Mouse (Mus musculus) stomach, postnatal 0 days (tissue): Measurements from ENCODE around the gene Dusp19. TPM values are rescaled to one million over a fixed set of nuclear protein-coding genes. Genes with fewer than 3 reads are reported as not detected.

ENCODE experiments used
- ATAC-seq: fragments of 200-750 bp; cut with Nextera tagmentation; 2 replicates; pipeline ENCODE4 v1.8.0; 2017; ENCODE audit not compliant: low FRiP score, low TSS enrichment
- DNase-seq: peaks from one replicate; pipeline ENCODE4 v3.0.0-alpha.2; 2016; ENCODE audit warnings: low spot score
- H3K27ac ChIP-seq: fragments of 300-500 bp; sonication (generic); replicated peaks from 2 replicates; pipeline ENCODE4 v1.5.1; 2014; ENCODE audit warnings: mild to moderate bottlenecking, control low read depth
- H3K27me3 ChIP-seq: fragments of 300-500 bp; sonication (generic); 2 replicates; pipeline ENCODE4 v1.6.1; 2014; ENCODE audit warnings: low read length; ENCODE audit not compliant: control insufficient read depth, insufficient read depth
- H3K36me3 ChIP-seq: fragments of 300-500 bp; sonication (generic); 2 replicates; pipeline ENCODE4 v1.6.1; 2014; ENCODE audit warnings: low read length, mixed read lengths; ENCODE audit not compliant: control insufficient read depth, insufficient read depth
- H3K4me1 ChIP-seq: fragments of 300-500 bp; sonication (generic); replicated peaks from 2 replicates; pipeline ENCODE4 v1.6.1; 2014; ENCODE audit warnings: antibody characterized with exemption; ENCODE audit not compliant: control insufficient read depth, insufficient read depth
- H3K4me2 ChIP-seq: fragments of 300-500 bp; sonication (generic); replicated peaks from 2 replicates; pipeline ENCODE4 v1.6.1; 2014; ENCODE audit warnings: low read depth, mild to moderate bottlenecking, control low read depth, moderate library complexity
- H3K4me3 ChIP-seq: fragments of 300-500 bp; sonication (generic); 2 replicates; pipeline ENCODE4 v1.5.1; 2014; ENCODE audit warnings: low read depth, low read length, control low read depth
- H3K9ac ChIP-seq: fragments of 300-500 bp; sonication (generic); 2 replicates; pipeline ENCODE4 v1.6.1; 2014; ENCODE audit warnings: mild to moderate bottlenecking, low read length, control low read depth, mixed read lengths
- H3K9me3 ChIP-seq: fragments of 300-500 bp; sonication (generic); 2 replicates; pipeline ENCODE4 v1.6.1; 2016; ENCODE audit warnings: low read length; ENCODE audit not compliant: control insufficient read depth
- CTCF ChIP-seq: IDR thresholded peaks from 2 replicates; pipeline ENCODE4 v1.5.1; 2016; ENCODE audit warnings: antibody characterized with exemption, low read depth, mild to moderate bottlenecking, moderate library complexity
- EP300 ChIP-seq: optimal IDR thresholded peaks from 2 replicates; pipeline ENCODE3; 2016; ENCODE audit warnings: antibody characterized with exemption
- WGBS: fragments of 180-500 bp; shearing (Covaris S2); extraction: QIAGEN DNeasy Blood & Tissue Kit; methylation state at CpG from one replicate; pipeline ENCODE4 v1.1.7; 2014; 5-methylcytosine and 5-hydroxymethylcytosine counted together
- microRNA counts: library from miRNA; unstranded; fragments of <30 nt; microRNA quantifications from one replicate; lab custom pipeline; 2015
- microRNA-seq: library from miRNA; unstranded; fragments of <30 nt; microRNA quantifications from one replicate; pipeline ENCODE4, GENCODE M21; 2016
- polyA plus RNA-seq: library from polyadenylated mRNA; unstranded; fragments of >200 nt; fragmentation: Nextera tagmentation; extraction: Ambion mirVana; gene quantifications from 2 replicates; pipeline ENCODE4 v1.2.1, GENCODE M21; 2015

Gene Dusp19
- polyA plus RNA-seq, 1 experiment from 2014 or later, result 10.2 TPM

- Histone ChIP-seq H3K9me3 (no peaks in the 10 kb centered on the region), H3K4me1 (no peaks in the 10 kb centered on the region), H3K36me3 (peaks cover 6% of the 10 kb centered on the region; the same call in 1 of the 2 replicates), H3K4me2 (0 out of 2 replicates have a peak overlapping the region, but pooled peaks have one; percentile 29), H3K27me3 (no peaks in the 10 kb centered on the region), H3K4me3 (no peak overlapping the region), H3K9ac (no peak overlapping the region), H3K27ac (no peak overlapping the region)
- TF ChIP-seq CTCF (no peak), EP300 (no peak)
- 35% methylated on average over 3 of the region's 3 CpGs for WGBS
- ATAC-seq (no peak), DNase-seq (no peak)
Observed at GRCm38 (mm10) chr2:80639864-80640263, 23.0 kb downstream of the Dusp19 start.

GRCm38 (mm10) chr2:80661414-80661813 is 44.6 kb downstream of the Dusp19 start:
- Histone ChIP-seq H3K27ac (no peak overlapping the region), H3K4me2 (no peak overlapping the region), H3K27me3 (no peaks in the 10 kb centered on the region), H3K4me1 (no peaks in the 10 kb centered on the region), H3K9ac (no peak overlapping the region), H3K36me3 (peaks cover 2% of the 10 kb centered on the region; the same call in 1 of the 2 replicates), H3K4me3 (no peak overlapping the region), H3K9me3 (no peaks in the 10 kb centered on the region)
- TF ChIP-seq CTCF (peak; percentile 32), EP300 (no peak)
- no peak for DNase-seq
- no peak for ATAC-seq

- no peak overlapping the region for H3K4me2 ChIP-seq
- no peak overlapping the region for H3K27ac ChIP-seq
- no peaks in the 10 kb centered on the region for H3K9me3 ChIP-seq
- no peak for TF ChIP-seq CTCF
- TF ChIP-seq EP300, result no peak
- no peak overlapping the region for H3K9ac ChIP-seq
- H3K4me1 ChIP-seq, result no peaks in the 10 kb centered on the region
- WGBS, result 98% methylated on average over 2 of the region's 2 CpGs
- ATAC-seq, result no peak
- peaks cover 2% of the 10 kb centered on the region; the same call in 1 of the 2 replicates for H3K36me3 ChIP-seq
- DNase-seq, result no peak
- H3K4me3 ChIP-seq, result no peak overlapping the region
- H3K27me3 ChIP-seq, result no peaks in the 10 kb centered on the region
Observed at GRCm38 (mm10) chr2:80662682-80663081, 45.8 kb downstream of the Dusp19 start.

- H3K4me3 ChIP-seq, result no peak overlapping the region
- H3K4me1 ChIP-seq, result no peaks in the 10 kb centered on the region
- ATAC-seq (no peak), DNase-seq (no peak)
- no peaks in the 10 kb centered on the region for H3K9me3 ChIP-seq
- no peaks in the 10 kb centered on the region for H3K27me3 ChIP-seq
- H3K27ac ChIP-seq, result no peak overlapping the region
- H3K4me2 ChIP-seq, result no peak overlapping the region
- TF ChIP-seq CTCF (no peak), EP300 (no peak)
- no peak overlapping the region for H3K9ac ChIP-seq
- H3K36me3 ChIP-seq, result no peaks in the 10 kb centered on the region
- 87% methylated on average over 5 of the region's 5 CpGs for WGBS
Observed at GRCm38 (mm10) chr2:80667396-80667964, 50.6 kb downstream of the Dusp19 start.

- Histone ChIP-seq H3K36me3 (no peaks in the 10 kb centered on the region), H3K9me3 (no peaks in the 10 kb centered on the region), H3K27me3 (no peaks in the 10 kb centered on the region), H3K4me2 (no peak overlapping the region), H3K9ac (no peak overlapping the region), H3K27ac (no peak overlapping the region), H3K4me3 (no peak overlapping the region), H3K4me1 (no peaks in the 10 kb centered on the region)
- WGBS, result 74% methylated on average over 11 of the region's 11 CpGs
- no peak for ATAC-seq
- TF ChIP-seq EP300, result no peak
- TF ChIP-seq CTCF, result peak; percentile 75
- DNase-seq, result peak; percentile 26
Observed at GRCm38 (mm10) chr2:80669868-80670666, 53.2 kb downstream of the Dusp19 start.

GRCm38 (mm10) chr2:80678803-80679202 is 62.0 kb downstream of the Dusp19 start:
- 85% methylated on average over 8 of the region's 8 CpGs for WGBS
- ATAC-seq, result no peak

More at GRCm38 (mm10) chr2:80678803-80679202, 62.0 kb downstream of the Dusp19 start:
- no peak overlapping the region for H3K4me2 ChIP-seq
- no peaks in the 10 kb centered on the region for H3K36me3 ChIP-seq
- H3K27me3 ChIP-seq, result no peaks in the 10 kb centered on the region
- DNase-seq, result no peak
- no peaks in the 10 kb centered on the region for H3K4me1 ChIP-seq
- no peak overlapping the region for H3K9ac ChIP-seq
- no peak for TF ChIP-seq CTCF
- no peaks in the 10 kb centered on the region for H3K9me3 ChIP-seq
- no peak overlapping the region for H3K27ac ChIP-seq
- no peak overlapping the region for H3K4me3 ChIP-seq

MicroRNAs within 50 kb of the gene (microRNA counts, 519-probe panel; counts per million panel counts)
- not detected for microRNA mmu-miR-684 (lab: Ali Mortazavi, UCI)

Small RNA genes within 50 kb of the gene (microRNA-seq; reads per million reads assigned to microRNA genes)
- gene Mir684-1, result not detected

Other genes with a start within 250 kb of the Dusp19 start
- gene Frzb, start 169.4 kb upstream of the Dusp19 start, polyA plus RNA-seq, result 1.1 and 1.6 TPM in 2 replicates
- gene Nckap1, start 35.7 kb upstream of the Dusp19 start, polyA plus RNA-seq, result 51.0 and 51.6 TPM in 2 replicates
- gene Nup35, start 191 bp downstream of the Dusp19 start, polyA plus RNA-seq, result 17.1 and 18.0 TPM in 2 replicates